Mouse (Mus musculus): ENCODE data around the gene Spib.

Gene Spib

GRCm38 (mm10) chr7:44487936-44488335 is 43.9 kb downstream of the Spib start:
- peak in 1 of 2 experiments; percentile 3 for DNase-seq (ENCODE audit: low spot score in 2 of 2)

GRCm38 (mm10) chr7:44486927-44487575 is 44.8 kb downstream of the Spib start:
- no peak for DNase-seq (ENCODE audit: low spot score in 2 of 2)

DNA sequence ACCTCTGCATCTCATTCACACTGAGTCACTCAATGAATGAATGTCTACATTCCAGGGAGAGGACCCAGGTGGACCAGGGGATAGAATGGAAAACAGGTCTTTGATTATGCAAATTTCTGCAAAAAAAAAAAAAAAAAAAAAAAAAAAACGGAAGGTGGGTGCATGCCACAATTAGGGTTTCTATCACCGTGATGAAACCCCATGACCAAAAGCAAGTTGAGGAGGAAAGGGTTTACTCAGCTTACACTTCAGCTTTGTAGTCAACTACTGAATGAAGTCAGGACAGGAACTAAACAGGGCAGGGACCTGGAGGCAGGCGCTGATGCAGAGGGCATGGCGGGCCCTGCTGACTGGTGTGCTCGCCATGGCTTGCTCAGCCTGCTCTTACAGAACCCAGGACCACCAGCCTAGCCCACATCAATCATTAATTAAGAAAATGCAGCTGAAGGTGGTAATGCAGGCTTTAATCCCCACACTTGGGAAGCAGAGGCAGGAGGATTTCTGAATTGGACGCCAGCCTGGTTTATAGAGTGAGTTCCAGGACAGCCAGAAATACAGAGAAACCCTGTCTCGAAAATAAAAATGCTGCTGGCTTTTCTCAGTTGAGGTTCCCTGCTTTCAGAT is 46.2 kb downstream of the Spib start:
- DNase-seq (ENCODE audit: low spot score in 2 of 2): no peak

- DNase-seq (ENCODE audit: low spot score in 2 of 2): peak; percentile 62 to 81
Observed at GRCm38 (mm10) chr7:44484841-44485571, 46.9 kb downstream of the Spib start.

- no peak for DNase-seq (ENCODE audit: low spot score in 2 of 2)
Observed at GRCm38 (mm10) chr7:44484109-44484508, 47.8 kb downstream of the Spib start.

GRCm38 (mm10) chr7:44482836-44483435 is 48.9 kb downstream of the Spib start:
- DNase-seq (ENCODE audit: low spot score in 2 of 2): no peak

All from frontal cortex, postnatal 14 days (tissue).